Mouse (Mus musculus): Measurements from ENCODE around the gene Plcxd1.

The Plcxd1 gene

GRCm38 (mm10) chr5:110099656-110100580, at the start of gene Plcxd1:
Gene Plcxd1, plus strand, starts transcription at chr5:110099969.
- WGBS, result 13% methylated on average over 25 of the region's 25 CpGs

GRCm38 (mm10) chr5:110057637-110058408, 41.9 kb upstream of the Plcxd1 start:
- WGBS, result 3% methylated on average over 19 of the region's 19 CpGs

- WGBS, result 68% methylated on average over 2 of the region's 2 CpGs
Observed at GRCm38 (mm10) chr5:110072413-110072812, 27.4 kb upstream of the Plcxd1 start, which contains the start of gene Gm17655. Gene Gm17655, minus strand, starts transcription at chr5:110072513.

- WGBS, result 77% methylated on average over 4 of the region's 4 CpGs
Observed at GRCm38 (mm10) chr5:110082961-110083360, 16.8 kb upstream of the Plcxd1 start.

- 44% methylated on average over 14 of the region's 14 CpGs for WGBS
Observed at GRCm38 (mm10) chr5:110086161-110086866, 13.5 kb upstream of the Plcxd1 start.

GRCm38 (mm10) chr5:110091546-110091945, 8.2 kb upstream of the Plcxd1 start:
- 60% methylated on average over 2 of the region's 2 CpGs for WGBS

- under 1% methylated on average over 25 of the region's 25 CpGs for WGBS
Observed at GRCm38 (mm10) chr5:110094030-110094846, 5.5 kb upstream of the Plcxd1 start, which contains the start of gene Gm35315. Gene Gm35315, minus strand, starts transcription at chr5:110094420.

GRCm38 (mm10) chr5:110094847-110095213, 4.9 kb upstream of the Plcxd1 start:
- WGBS, result 3% methylated on average over 4 of the region's 4 CpGs

GRCm38 (mm10) chr5:110098991-110099477, 735 bp upstream of the Plcxd1 start:
- WGBS, result 29% methylated on average over 1 of the region's 1 CpGs

GRCm38 (mm10) chr5:110100921-110101631, 1.3 kb downstream of the Plcxd1 start:
- 1% methylated on average over 36 of the region's 37 CpGs for WGBS

- WGBS, result 17% methylated on average over 34 of the region's 34 CpGs
Observed at GRCm38 (mm10) chr5:110101716-110102347, 2.1 kb downstream of the Plcxd1 start.

GRCm38 (mm10) chr5:110102429-110102828, 2.7 kb downstream of the Plcxd1 start:
- 88% methylated on average over 13 of the region's 13 CpGs for WGBS

GRCm38 (mm10) chr5:110102853-110103625, 3.3 kb downstream of the Plcxd1 start:
- WGBS, result 81% methylated on average over 19 of the region's 19 CpGs

- 88% methylated on average over 27 of the region's 27 CpGs for WGBS
Observed at GRCm38 (mm10) chr5:110103901-110104615, 4.3 kb downstream of the Plcxd1 start.

- 95% methylated on average over 36 of the region's 36 CpGs for WGBS
Observed at GRCm38 (mm10) chr5:110104616-110105380, 5.0 kb downstream of the Plcxd1 start.

- WGBS, result 89% methylated on average over 26 of the region's 26 CpGs
Observed at GRCm38 (mm10) chr5:110106140-110106871, 6.5 kb downstream of the Plcxd1 start.

All from cerebral cortex, adult 2 months (tissue).